Mouse (Mus musculus) lung, postnatal 0 days (tissue): ENCODE results near the gene Arhgap29.

Source experiments
- CTCF ChIP-seq: IDR thresholded peaks from 2 replicates; pipeline ENCODE4 v1.5.1; 2016; ENCODE audit warnings: antibody characterized with exemption, mild to moderate bottlenecking
- EP300 ChIP-seq: IDR thresholded peaks from 2 replicates; pipeline ENCODE4 v1.6.1; 2016; ENCODE audit warnings: antibody characterized with exemption, mild to moderate bottlenecking, control low read depth

DNA sequence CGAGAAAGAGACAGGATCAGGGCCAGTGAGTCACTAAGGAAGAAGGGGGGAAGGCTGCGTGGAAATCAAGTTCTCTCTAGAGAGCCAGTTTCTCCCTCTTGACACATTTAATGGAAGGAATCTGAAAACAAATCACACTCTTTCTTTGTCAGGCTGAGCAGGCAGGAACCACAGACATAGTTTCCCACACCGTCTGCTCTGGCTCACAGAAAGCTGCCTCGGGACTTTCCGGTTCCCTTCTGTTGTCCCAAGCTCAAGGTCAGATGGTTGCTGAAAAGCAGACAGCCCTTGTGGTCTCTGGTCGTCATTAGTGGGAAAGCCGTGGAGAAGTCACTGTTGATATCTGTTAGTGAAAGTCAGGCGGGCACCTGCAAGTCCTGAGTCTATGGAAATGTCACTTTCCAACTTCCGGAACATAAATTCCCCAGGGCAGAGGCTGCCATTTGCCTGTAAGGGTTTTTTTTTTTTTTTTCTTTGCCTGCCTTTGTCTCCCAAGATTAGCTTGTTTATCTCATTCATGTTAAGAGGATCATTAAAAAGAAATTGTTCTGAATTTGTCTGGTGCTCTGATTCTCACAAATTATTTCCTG, 81.0 kb downstream of the Arhgap29 start:
- TF ChIP-seq CTCF (no peak), EP300 (no peak)
